Comparison of ENCODE assay signal across 26 mouse cellular contexts in genomic region chr1:187220756-187221155, GRCm38 (mm10). TPM values are rescaled to one million over a fixed set of nuclear protein-coding genes. Genes with fewer than 3 reads are reported as not detected.
A peak's percentile ranks its signal among the peaks of the same experiment; 100 is the strongest.
DNase-seq lines count a peak whose midpoint lies in the region; ATAC-seq and TF ChIP-seq lines count a peak whose summit lies in the region.
"Had no signal": no experiment of that assay in that cellular context is flagged by ENCODE, and none has a peak within 500 bp of the region (broad histone marks: within the 10 kb centered on the region; RNA-seq: fewer than 3 reads in every experiment).

No protein-coding gene starts in this region.

- no peak overlapping the region for H3K4me2 ChIP-seq in kidney, embryonic 14.5 days (replicated peaks; ENCODE audit: low read depth, low read length)
- H3K4me2 ChIP-seq: embryonic facial prominence, embryonic 12.5 days; embryonic facial prominence, embryonic 15.5 days; heart, embryonic 11.5 days; hindbrain, embryonic 12.5 days had no signal

- no peaks in the 10 kb centered on the region for H3K27me3 ChIP-seq in kidney, adult 2 months (replicated peaks; ENCODE audit: control insufficient read depth, insufficient read depth, low read length)
- no peaks in the 10 kb centered on the region for H3K27me3 ChIP-seq in kidney, embryonic 14.5 days (ENCODE audit: control insufficient read depth, insufficient read depth, low read length)
- no peaks in the 10 kb centered on the region for H3K27me3 ChIP-seq in small intestine, adult 2 months (ENCODE audit: control insufficient read depth, insufficient read depth, low read length)
- H3K27me3 ChIP-seq: CH12.LX; embryonic facial prominence, embryonic 12.5 days; embryonic facial prominence, embryonic 15.5 days; hindbrain, embryonic 12.5 days; Patski had no signal

- peaks cover 2% of the 10 kb centered on the region; the same call in 1 of the 2 replicates for H3K4me1 ChIP-seq in kidney, adult 2 months (ENCODE audit: control insufficient read depth, insufficient read depth, low read length)
- H3K4me1 ChIP-seq in kidney, embryonic 14.5 days (ENCODE audit: control insufficient read depth, insufficient read depth, low read length): no peaks in the 10 kb centered on the region; the same call in 1 of the 2 replicates
- H3K4me1 ChIP-seq in bone marrow macrophage, adult 2 months (ENCODE audit: control insufficient read depth, insufficient read depth, low read length): peaks cover 10% of the 10 kb centered on the region
- H3K4me1 ChIP-seq in small intestine, adult 2 months (ENCODE audit: control insufficient read depth, insufficient read depth, insufficient read length, low read length): peaks cover 10% of the 10 kb centered on the region

- ATAC-seq in kidney, embryonic 14.5 days (ENCODE audit: low FRiP score, low TSS enrichment): no peak
- ATAC-seq: forebrain, embryonic 14.5 days; forebrain, postnatal 0 days; Patski had no signal

- H3K9ac ChIP-seq in kidney, embryonic 14.5 days (ENCODE audit: low read depth, low read length): no peak overlapping the region
- H3K9ac ChIP-seq: embryonic facial prominence, embryonic 12.5 days; embryonic facial prominence, embryonic 15.5 days; forebrain, postnatal 0 days; hindbrain, embryonic 12.5 days had no signal

- no peak for TF ChIP-seq CTCF in kidney, adult 2 months (conservative IDR thresholded peaks at IDR 0.05; ENCODE audit: insufficient read depth, insufficient read length, low read depth, low read length)
- TF ChIP-seq CTCF in bone marrow macrophage, adult 2 months (IDR thresholded peaks at IDR 0.05; ENCODE audit: low read depth, low read length): no peak
- no peak for TF ChIP-seq CTCF in small intestine, adult 2 months (IDR thresholded peaks at IDR 0.05; ENCODE audit: extremely low read depth, insufficient read length, insufficient replicate concordance, low read depth, low read length)

- no peak overlapping the region for H3K27ac ChIP-seq in kidney, adult 2 months (ENCODE audit: insufficient read depth, low read depth, low read length)
- no peak overlapping the region for H3K27ac ChIP-seq in kidney, embryonic 14.5 days (ENCODE audit: low read depth, low read length)
- H3K27ac ChIP-seq in bone marrow macrophage, adult 2 months (ENCODE audit: insufficient read depth, low read depth, low read length): peak overlapping the region; percentile 23; the same call in 1 of the 2 replicates
- H3K27ac ChIP-seq in small intestine, adult 2 months (ENCODE audit: insufficient read depth, low read depth, low read length): 0 out of 2 replicates have a peak overlapping the region, but pooled peaks have one; percentile 0
- H3K27ac ChIP-seq: embryonic facial prominence, embryonic 12.5 days; embryonic facial prominence, embryonic 15.5 days; gastrocnemius, adult 2 months; hindbrain, embryonic 12.5 days had no signal

- H3K36me3 ChIP-seq in kidney, adult 2 months (ENCODE audit: control insufficient read depth, insufficient read depth, low read length): no peaks in the 10 kb centered on the region
- H3K36me3 ChIP-seq in kidney, embryonic 14.5 days (ENCODE audit: control insufficient read depth, insufficient read depth, low read length): peaks cover 4% of the 10 kb centered on the region; the same call in 1 of the 2 replicates
- H3K36me3 ChIP-seq in small intestine, adult 2 months (ENCODE audit: control insufficient read depth, insufficient read depth, low read length): peaks cover 5% of the 10 kb centered on the region

- WGBS in kidney, adult 2 months: 52% methylated on average over 6 of the region's 6 CpGs
- WGBS in kidney, embryonic 14.5 days: 77% methylated on average over 6 of the region's 6 CpGs
- 44% methylated on average over 6 of the region's 6 CpGs for WGBS in small intestine, adult 2 months

- no peak overlapping the region for H3K4me3 ChIP-seq in kidney, adult 2 months (ENCODE audit: insufficient read depth, low read depth, low read length)
- H3K4me3 ChIP-seq in kidney, embryonic 14.5 days (ENCODE audit: low read length): no peak overlapping the region
- no peak overlapping the region for H3K4me3 ChIP-seq in bone marrow macrophage, adult 2 months (ENCODE audit: insufficient read depth, low read length)
- H3K4me3 ChIP-seq in small intestine, adult 2 months (ENCODE audit: low read depth, low read length): no peak overlapping the region
- H3K4me3 ChIP-seq: embryonic facial prominence, embryonic 12.5 days; embryonic facial prominence, embryonic 15.5 days; gastrocnemius, adult 2 months; hindbrain, embryonic 12.5 days had no signal

- DNase-seq in kidney, adult 2 months: peak; percentile 60
- no peak for DNase-seq in kidney, postnatal 4 days
- peak; percentile 23 for DNase-seq in kidney, postnatal 14 days
- DNase-seq in lung, adult 18-20 months: no peak
- DNase-seq: adrenal gland, postnatal 10 days; adrenal gland, postnatal 36 days; B cell, adult 2 months; cerebellum, adult 11 months; cerebellum, adult 2 months; cerebellum, adult 9-11 months; cerebellum, postnatal 25 days; forebrain, postnatal 0 days; gastrocnemius, adult 2 months; gastrocnemius, postnatal 14 days; heart, adult 11 months had no signal

- H3K9me3 ChIP-seq in kidney, embryonic 14.5 days (ENCODE audit: control insufficient read depth, low read length): no peaks in the 10 kb centered on the region
- H3K9me3 ChIP-seq: embryonic facial prominence, embryonic 12.5 days; embryonic facial prominence, embryonic 15.5 days; G1E; hindbrain, embryonic 12.5 days had no signal

- no peak for TF ChIP-seq POLR2A in kidney, adult 2 months (IDR thresholded peaks at IDR 0.05; ENCODE audit: low read depth, low read length)
- TF ChIP-seq POLR2A in bone marrow macrophage, adult 2 months (IDR thresholded peaks at IDR 0.05; ENCODE audit: borderline replicate concordance, low read depth, low read length): no peak
- no peak for TF ChIP-seq POLR2A in small intestine, adult 2 months (IDR thresholded peaks at IDR 0.05; ENCODE audit: low read depth, low read length)

RNA-seq across cellular contexts. Expression of gene Gpatch2, which starts 5.4 kb away (rescaled TPM):
- polyA plus RNA-seq in kidney, adult 2 months (2012; rRNA removed): 8.0 and 9.0 TPM in 2 replicates
- 14.0 and 23.2 TPM in 2 replicates for polyA plus RNA-seq in kidney, embryonic 14.5 days (2014; fragmentation: Nextera tagmentation; extraction: Ambion mirVana)
- 11.6 and 12.7 TPM in 2 replicates for polyA plus RNA-seq in bone marrow macrophage, adult 2 months (2012; ENCODE audit: insufficient read depth, insufficient read length, missing spikeins)
- 3.1 and 6.7 TPM in 2 replicates for polyA plus RNA-seq in small intestine, adult 2 months (2012; rRNA removed)

RNA-seq across cellular contexts. Expression of gene Spata17, which starts 5.5 kb away (rescaled TPM):
- polyA plus RNA-seq in kidney, adult 2 months (2012; rRNA removed): 1.6 and 2.6 TPM in 2 replicates
- 0.84 and 1.5 TPM in 2 replicates for polyA plus RNA-seq in kidney, embryonic 14.5 days (2014; fragmentation: Nextera tagmentation; extraction: Ambion mirVana)
- polyA plus RNA-seq in bone marrow macrophage, adult 2 months (2012; ENCODE audit: insufficient read depth, insufficient read length, missing spikeins): not detected in 2 replicates
- polyA plus RNA-seq in small intestine, adult 2 months (2012; rRNA removed): not detected in 2 replicates
- polyA plus RNA-seq: G1E had no signal

Comparison
In these comparisons a context has a peak if more than half of its experiments do, and no peak if none do; other contexts are left out.
1. DNase-seq: peak in kidney, adult 2 months (single experiment) and kidney, postnatal 14 days (single experiment); none in kidney, postnatal 4 days (0 of 2) and lung, adult 18-20 months (0 of 2).
2. H3K27ac ChIP-seq: peak in bone marrow macrophage, adult 2 months (single experiment) and small intestine, adult 2 months (single experiment); none in kidney, adult 2 months (single experiment) and kidney, embryonic 14.5 days (single experiment).